15 mouse cellular contexts compared by ENCODE assay signal in the genomic region with DNA sequence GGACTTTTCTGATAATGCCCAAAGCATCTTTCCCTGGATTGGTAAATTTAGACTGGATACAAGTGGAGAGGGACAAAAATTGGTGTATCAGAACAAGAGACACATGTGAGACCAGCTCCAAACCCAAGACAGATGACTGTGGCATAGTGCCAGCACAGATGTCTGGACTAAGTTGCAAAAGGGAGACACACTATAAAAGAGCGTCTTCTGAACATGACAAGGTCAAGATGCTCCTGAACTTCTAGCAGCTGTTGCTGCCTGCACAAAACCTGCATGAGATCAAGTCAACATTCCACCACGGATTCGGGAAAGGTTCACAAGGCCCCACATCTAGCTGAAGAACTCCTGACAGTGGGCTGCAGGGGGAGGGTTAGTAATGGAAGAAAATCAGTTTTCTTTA.
DNase-seq lines count a peak whose midpoint lies in the region; ATAC-seq and TF ChIP-seq lines count a peak whose summit lies in the region.
"Had no signal": no experiment of that assay in that cellular context is flagged by ENCODE, and none has a peak within 500 bp of the region (broad histone marks: within the 10 kb centered on the region; RNA-seq: fewer than 3 reads in every experiment).

No protein-coding gene starts in this region.

- H3K36me3 ChIP-seq in liver, embryonic 11.5 days (ENCODE audit: control insufficient read depth, insufficient read depth, low read length): no peaks in the 10 kb centered on the region
- H3K36me3 ChIP-seq: liver, embryonic 12.5 days; midbrain, embryonic 15.5 days; neural tube, embryonic 12.5 days had no signal

- no peak overlapping the region for H3K4me3 ChIP-seq in liver, embryonic 11.5 days (ENCODE audit: low read depth, low read length)
- H3K4me3 ChIP-seq in layer of hippocampus, adult 2 months: no peak overlapping the region
- H3K4me3 ChIP-seq: liver, embryonic 12.5 days; midbrain, embryonic 15.5 days; neural tube, embryonic 12.5 days had no signal

- no peak for TF ChIP-seq CTCF in layer of hippocampus, adult 2 months (conservative IDR thresholded peaks at IDR 0.05)

- intact Hi-C loops in heart, postnatal 25 days (cut with DNase I): no loop called here
- intact Hi-C loops in heart, postnatal 14 days (cut with DNase I): no loop called here

- ATAC-seq in liver, embryonic 11.5 days (replicated peaks; ENCODE audit: low FRiP score): no peak
- ATAC-seq: hindbrain, postnatal 0 days; liver, embryonic 12.5 days; midbrain, embryonic 15.5 days had no signal

- no peak overlapping the region for H3K9ac ChIP-seq in liver, embryonic 11.5 days (ENCODE audit: low read depth, low read length)
- H3K9ac ChIP-seq: liver, embryonic 12.5 days; midbrain, embryonic 15.5 days; neural tube, embryonic 12.5 days had no signal

- no peak overlapping the region for H3K27ac ChIP-seq in liver, embryonic 11.5 days (ENCODE audit: low read depth, low read length)
- no peak overlapping the region for H3K27ac ChIP-seq in layer of hippocampus, adult 2 months
- H3K27ac ChIP-seq: hindbrain, postnatal 0 days; liver, embryonic 12.5 days; midbrain, embryonic 15.5 days; neural tube, embryonic 12.5 days had no signal

- H3K4me2 ChIP-seq in liver, embryonic 11.5 days: no peak overlapping the region
- H3K4me2 ChIP-seq: liver, embryonic 12.5 days; midbrain, embryonic 15.5 days; neural tube, embryonic 12.5 days had no signal

- no peaks in the 10 kb centered on the region for H3K9me3 ChIP-seq in liver, embryonic 11.5 days (ENCODE audit: control insufficient read depth, low read length)
- H3K9me3 ChIP-seq: liver, embryonic 12.5 days; midbrain, embryonic 15.5 days; neural tube, embryonic 12.5 days had no signal

- WGBS in liver, embryonic 11.5 days: 69% methylated on average over 3 of the region's 3 CpGs

- DNase-seq in heart, adult 18-20 months: peak; percentile 36 to 55
- no peak for DNase-seq in heart, postnatal 25 days (ENCODE audit: low spot score)
- DNase-seq in kidney, postnatal 14 days: peak; percentile 16
- DNase-seq in kidney, postnatal 36 days: no peak
- DNase-seq in adipocyte (ENCODE audit: low spot score): peak; percentile 26
- peak; percentile 38 to 51 for DNase-seq in heart, postnatal 14 days
- DNase-seq in liver, embryonic 11.5 days (ENCODE audit: low spot score): no peak
- no peak for DNase-seq in layer of hippocampus, adult 2 months (ENCODE audit: low spot score in 2 of 2)
- DNase-seq: adrenal gland, postnatal 14 days; cerebellum, postnatal 14 days; layer of hippocampus, adult 9-11 months had no signal

- H3K4me1 ChIP-seq in liver, embryonic 11.5 days (replicated peaks; ENCODE audit: control insufficient read depth, insufficient read depth, low read length): no peaks in the 10 kb centered on the region
- H3K4me1 ChIP-seq: midbrain, embryonic 15.5 days; neural tube, embryonic 12.5 days had no signal

- H3K27me3 ChIP-seq in liver, embryonic 11.5 days (replicated peaks; ENCODE audit: control insufficient read depth, insufficient read depth, low read length): no peaks in the 10 kb centered on the region
- H3K27me3 ChIP-seq: liver, embryonic 12.5 days; midbrain, embryonic 15.5 days; neural tube, embryonic 12.5 days had no signal

Comparison
In these comparisons a context has a peak if more than half of its experiments do, and no peak if none do; other contexts are left out.
1. DNase-seq: peak in heart, adult 18-20 months (2 of 2), kidney, postnatal 14 days (single experiment), adipocyte (single experiment) and heart, postnatal 14 days (2 of 2); none in heart, postnatal 25 days (single experiment), kidney, postnatal 36 days (0 of 2), liver, embryonic 11.5 days (single experiment) and layer of hippocampus, adult 2 months (0 of 2).